Mouse (Mus musculus): ENCODE measurements at regions not wholly inside any gene's neighbourhood (a gene's known extent, or its start where the extent isn't known, plus 50 kb on each side); places are given as distances from the start of the nearest gene placed in this dataset.
"Not testable (repeated sequence)": the region's sequence is repeated elsewhere in the genome, so short reads cannot be mapped to it uniquely, and the experiment has no call there.

GRCm38 (mm10) chr14:53032498-53032897, 536.9 kb upstream of the Olfr1507 start:
- DNase-seq (ENCODE audit: low read depth, low spot score), result not testable (repeated sequence)

GRCm38 (mm10) chr14:53030227-53030626, 534.7 kb upstream of the Olfr1507 start:
- DNase-seq (ENCODE audit: low read depth, low spot score), result not testable (repeated sequence)

- DNase-seq (ENCODE audit: low read depth, low spot score), result not testable (repeated sequence)
These were observed 531.4 kb upstream of the Olfr1507 start for GRCm38 (mm10) chr14:53026958-53027357.

GRCm38 (mm10) chr14:53020152-53020551, 524.6 kb upstream of the Olfr1507 start:
- DNase-seq (ENCODE audit: low read depth, low spot score), result not testable (repeated sequence)

- DNase-seq (ENCODE audit: low read depth, low spot score), result not testable (repeated sequence)
These were observed 512.2 kb upstream of the Olfr1507 start for GRCm38 (mm10) chr14:53007741-53008140.

GRCm38 (mm10) chr14:53007323-53007722, 511.8 kb upstream of the Olfr1507 start:
- DNase-seq (ENCODE audit: low read depth, low spot score), result not testable (repeated sequence)

- DNase-seq (ENCODE audit: low read depth, low spot score), result not testable (repeated sequence)
These were observed 505.7 kb upstream of the Olfr1507 start for GRCm38 (mm10) chr14:53001289-53001688.

GRCm38 (mm10) chr14:52992106-52992760, 496.7 kb upstream of the Olfr1507 start:
- not testable (repeated sequence) for DNase-seq (ENCODE audit: low read depth, low spot score)

- DNase-seq (ENCODE audit: low read depth, low spot score), result not testable (repeated sequence)
These were observed 495.7 kb upstream of the Olfr1507 start for GRCm38 (mm10) chr14:52991328-52991665.

- DNase-seq (ENCODE audit: low read depth, low spot score), result not testable (repeated sequence)
These were observed 495.2 kb upstream of the Olfr1507 start for GRCm38 (mm10) chr14:52990569-52991327.

GRCm38 (mm10) chr14:52989940-52990339, 494.4 kb upstream of the Olfr1507 start:
- not testable (repeated sequence) for DNase-seq (ENCODE audit: low read depth, low spot score)

GRCm38 (mm10) chr14:52988563-52988962, 493.0 kb upstream of the Olfr1507 start:
- DNase-seq (ENCODE audit: low read depth, low spot score), result not testable (repeated sequence)

- not testable (repeated sequence) for DNase-seq (ENCODE audit: low read depth, low spot score)
These were observed 476.9 kb upstream of the Olfr1507 start for GRCm38 (mm10) chr14:52972207-52973003.

- not testable (repeated sequence) for DNase-seq (ENCODE audit: low read depth, low spot score)
These were observed 466.6 kb upstream of the Olfr1507 start for GRCm38 (mm10) chr14:52962110-52962509.

- DNase-seq (ENCODE audit: low read depth, low spot score), result not testable (repeated sequence)
These were observed 461.0 kb upstream of the Olfr1507 start for GRCm38 (mm10) chr14:52956515-52956914.

GRCm38 (mm10) chr14:52944925-52945324, 449.4 kb upstream of the Olfr1507 start:
- DNase-seq (ENCODE audit: low read depth, low spot score), result not testable (repeated sequence)

- not testable (repeated sequence) for DNase-seq (ENCODE audit: low read depth, low spot score)
These were observed 446.9 kb upstream of the Olfr1507 start for GRCm38 (mm10) chr14:52942438-52942837.

GRCm38 (mm10) chr14:52941747-52942146, 446.2 kb upstream of the Olfr1507 start:
- DNase-seq (ENCODE audit: low read depth, low spot score), result not testable (repeated sequence)

GRCm38 (mm10) chr14:52920138-52920537, 424.6 kb upstream of the Olfr1507 start:
- not testable (repeated sequence) for DNase-seq (ENCODE audit: low read depth, low spot score)

GRCm38 (mm10) chr14:52913814-52914213, 418.3 kb upstream of the Olfr1507 start:
- not testable (repeated sequence) for DNase-seq (ENCODE audit: low read depth, low spot score)

- DNase-seq (ENCODE audit: low read depth, low spot score), result not testable (repeated sequence)
These were observed 404.1 kb upstream of the Olfr1507 start for GRCm38 (mm10) chr14:52899629-52900028.

- DNase-seq (ENCODE audit: low read depth, low spot score), result not testable (repeated sequence)
These were observed 402.8 kb upstream of the Olfr1507 start for GRCm38 (mm10) chr14:52898310-52898709.
